Mouse (Mus musculus) kidney, embryonic 15.5 days (tissue): Measurements from ENCODE around the gene Ephb6. TPM values are rescaled to one million over a fixed set of nuclear protein-coding genes. Genes with fewer than 3 reads are reported as not detected.
A peak's percentile ranks its signal among the peaks of the same experiment; 100 is the strongest.

Source experiments
- ATAC-seq: fragments of 200-750 bp; cut with Nextera tagmentation; replicated peaks from 2 replicates; pipeline ENCODE4 v1.8.0; 2017; ENCODE audit warnings: moderate TSS enrichment; ENCODE audit not compliant: low FRiP score
- H3K27ac ChIP-seq: fragments of 300-500 bp; sonication (generic); 2 replicates; pipeline ENCODE4 v1.5.1; 2015; ENCODE audit warnings: mild to moderate bottlenecking, inconsistent platforms
- H3K27me3 ChIP-seq: fragments of 300-500 bp; sonication (generic); 2 replicates; pipeline ENCODE4 v1.6.1; 2015; ENCODE audit warnings: inconsistent platforms
- H3K36me3 ChIP-seq: fragments of 300-500 bp; sonication (generic); 2 replicates; pipeline ENCODE4 v1.6.1; 2015; ENCODE audit warnings: inconsistent platforms
- H3K4me1 ChIP-seq: fragments of 300-500 bp; sonication (generic); 2 replicates; pipeline ENCODE4 v1.6.1; 2015; ENCODE audit warnings: inconsistent platforms
- H3K4me2 ChIP-seq: fragments of 300-500 bp; sonication (generic); 2 replicates; pipeline ENCODE4 v1.6.1; 2015; ENCODE audit warnings: moderate library complexity, mild to moderate bottlenecking, inconsistent platforms
- H3K4me3 ChIP-seq: fragments of 300-500 bp; sonication (generic); replicated peaks from 2 replicates; pipeline ENCODE4 v1.5.1; 2015; ENCODE audit warnings: mild to moderate bottlenecking, inconsistent platforms
- H3K9ac ChIP-seq: fragments of 300-500 bp; sonication (generic); 2 replicates; pipeline ENCODE4 v1.6.1; 2015; ENCODE audit warnings: mild to moderate bottlenecking, inconsistent platforms
- H3K9me3 ChIP-seq: fragments of 300-500 bp; sonication (generic); replicated peaks from 2 replicates; pipeline ENCODE4 v1.6.1; 2016; ENCODE audit warnings: inconsistent platforms
- WGBS: fragments of 180-500 bp; shearing (Covaris S2); methylation state at CpG from one replicate; pipeline ENCODE4 v1.1.7; 2015; ENCODE audit warnings: mixed read lengths; 5-methylcytosine and 5-hydroxymethylcytosine counted together
- polyA plus RNA-seq: library from polyadenylated mRNA; unstranded; fragments of >200 nt; fragmentation: Nextera tagmentation; extraction: Ambion mirVana; gene quantifications from 2 replicates; pipeline ENCODE4 v1.2.1, GENCODE M21; 2015

Ephb6 gene
- polyA plus RNA-seq, 1 experiment from 2014 or later, result 15.0 TPM

- Histone ChIP-seq H3K36me3 (no peaks in the 10 kb centered on the region), H3K9ac (no peak overlapping the region), H3K9me3 (no peaks in the 10 kb centered on the region), H3K4me1 (no peaks in the 10 kb centered on the region), H3K4me2 (no peak overlapping the region), H3K27ac (no peak overlapping the region), H3K27me3 (no peaks in the 10 kb centered on the region), H3K4me3 (no peak overlapping the region)
- no peak for ATAC-seq
- WGBS, result 53% methylated on average over 5 of the region's 5 CpGs
Observed at GRCm38 (mm10) chr6:41577297-41577696, 28.0 kb upstream of the Ephb6 start.

DNA sequence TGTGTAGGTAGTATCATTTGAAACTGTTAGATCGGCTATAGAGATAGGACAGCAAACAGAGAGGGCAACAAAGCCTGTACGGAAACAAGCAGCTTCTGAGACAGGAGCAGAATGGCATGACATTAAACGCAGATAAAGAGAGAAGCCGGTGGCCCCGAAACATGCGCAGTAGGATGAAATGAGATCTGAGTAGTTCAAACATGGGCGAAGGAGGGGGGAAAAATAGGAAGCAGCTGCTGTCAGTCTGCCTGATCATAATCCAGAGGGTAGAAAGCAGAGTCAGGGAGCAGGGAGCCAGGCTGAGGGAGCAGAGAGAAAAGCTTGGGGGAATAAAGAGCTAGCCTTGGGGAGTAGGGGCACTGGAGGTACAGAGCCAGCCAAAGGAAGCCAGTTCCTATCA is 24.0 kb upstream of the Ephb6 start:
- WGBS, result 65% methylated on average over 7 of the region's 7 CpGs
- ATAC-seq, result no peak
- Histone ChIP-seq H3K27me3 (no peaks in the 10 kb centered on the region), H3K27ac (no peak overlapping the region), H3K4me3 (no peak overlapping the region), H3K4me2 (no peak overlapping the region), H3K9ac (no peak overlapping the region), H3K36me3 (no peaks in the 10 kb centered on the region), H3K9me3 (no peaks in the 10 kb centered on the region), H3K4me1 (no peaks in the 10 kb centered on the region)

DNA sequence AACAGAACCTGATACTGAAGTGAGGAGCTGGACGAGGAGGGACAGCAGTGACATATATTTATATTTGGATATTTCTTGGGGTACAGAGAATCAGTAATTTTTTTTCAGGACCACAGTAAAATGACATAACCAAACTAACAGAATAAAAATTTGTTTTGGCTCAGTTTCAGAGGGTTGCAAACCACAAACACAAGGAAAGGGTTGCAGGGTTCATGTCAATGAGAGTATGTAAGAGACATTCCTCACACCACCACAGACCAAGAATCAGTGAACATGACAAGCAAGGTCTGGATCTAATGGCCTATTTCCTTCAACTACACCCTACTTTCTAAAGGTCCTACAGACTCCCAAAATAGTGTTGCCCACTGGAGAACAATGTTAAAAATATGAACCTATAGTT is 23.1 kb upstream of the Ephb6 start:
- 58% methylated on average over 1 of the region's 1 CpGs for WGBS
- no peak overlapping the region for H3K4me2 ChIP-seq
- no peaks in the 10 kb centered on the region for H3K27me3 ChIP-seq
- ATAC-seq, result no peak
- no peaks in the 10 kb centered on the region for H3K36me3 ChIP-seq
- H3K9ac ChIP-seq, result no peak overlapping the region
- H3K4me1 ChIP-seq, result no peaks in the 10 kb centered on the region
- no peaks in the 10 kb centered on the region for H3K9me3 ChIP-seq
- no peak overlapping the region for H3K4me3 ChIP-seq
- no peak overlapping the region for H3K27ac ChIP-seq

GRCm38 (mm10) chr6:41604401-41605050 is 756 bp upstream of the Ephb6 start:
- Histone ChIP-seq H3K27ac (peak overlapping the region; percentile 88), H3K27me3 (peaks cover 5% of the 10 kb centered on the region; the same call in 1 of the 2 replicates), H3K9ac (peak overlapping the region; percentile 66), H3K9me3 (no peaks in the 10 kb centered on the region), H3K4me3 (peak overlapping the region; percentile 59), H3K4me1 (peaks cover 9% of the 10 kb centered on the region), H3K4me2 (peak overlapping the region; percentile 96), H3K36me3 (no peaks in the 10 kb centered on the region)
- under 1% methylated on average over 23 of the region's 23 CpGs for WGBS
- peak; percentile 69 for ATAC-seq

DNA sequence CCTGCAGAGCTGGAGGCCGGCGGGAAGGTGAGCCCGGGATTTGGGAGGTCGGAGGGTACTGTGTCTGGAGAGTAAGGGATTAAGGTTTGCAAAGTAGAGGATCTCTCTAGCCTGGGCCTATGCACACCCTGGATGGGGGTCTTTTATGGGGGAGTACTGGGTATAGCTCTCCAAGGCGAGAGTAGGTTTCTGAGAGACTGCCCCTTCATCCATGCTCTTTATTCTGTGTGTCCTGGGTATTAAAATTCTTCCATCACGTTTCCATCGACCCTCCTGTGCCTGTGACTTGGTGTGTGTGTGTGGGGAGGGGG is 467 bp downstream of the Ephb6 start:
- Histone ChIP-seq H3K27ac (peak overlapping the region; percentile 88), H3K9ac (peak overlapping the region; percentile 66), H3K9me3 (no peaks in the 10 kb centered on the region), H3K4me2 (peak overlapping the region; percentile 96), H3K27me3 (peaks cover 5% of the 10 kb centered on the region; the same call in 1 of the 2 replicates), H3K36me3 (no peaks in the 10 kb centered on the region), H3K4me1 (peaks cover 9% of the 10 kb centered on the region), H3K4me3 (peak overlapping the region; percentile 59)
- WGBS, result under 1% methylated on average over 7 of the region's 7 CpGs
- peak; percentile 57 for ATAC-seq

- Histone ChIP-seq H3K4me3 (peak overlapping the region; percentile 59), H3K4me2 (peak overlapping the region; percentile 96), H3K4me1 (peaks cover 9% of the 10 kb centered on the region), H3K9me3 (no peaks in the 10 kb centered on the region), H3K36me3 (no peaks in the 10 kb centered on the region), H3K27ac (no peak overlapping the region), H3K27me3 (peaks cover 5% of the 10 kb centered on the region; the same call in 1 of the 2 replicates), H3K9ac (peak overlapping the region; percentile 66; the same call in 1 of the 2 replicates)
- peak; percentile 2; the same call in 1 of the 2 replicates for ATAC-seq
- WGBS, result 9% methylated on average over 4 of the region's 4 CpGs
Observed at GRCm38 (mm10) chr6:41606214-41606613, 932 bp downstream of the Ephb6 start.

DNA sequence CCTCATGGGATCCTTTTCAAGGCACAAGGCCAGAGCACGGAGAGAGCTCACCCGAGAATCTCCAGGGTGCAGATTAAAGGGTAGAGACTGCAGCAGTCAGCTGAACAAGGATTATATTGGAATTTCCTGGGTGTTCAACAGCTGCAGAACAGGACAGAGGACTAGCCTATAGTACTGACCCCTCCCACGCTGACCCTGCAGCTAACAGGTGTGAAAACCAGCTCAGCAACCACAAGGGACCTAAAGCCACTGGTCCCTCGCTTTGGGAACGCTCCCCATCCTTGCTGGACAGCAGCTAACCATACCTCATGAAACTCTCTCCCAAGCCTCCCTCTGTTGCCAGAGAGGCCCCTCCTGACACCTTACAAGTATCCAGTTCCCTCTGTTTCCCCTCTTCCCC is 2.4 kb downstream of the Ephb6 start:
- Histone ChIP-seq H3K9me3 (no peaks in the 10 kb centered on the region), H3K4me1 (peaks cover 9% of the 10 kb centered on the region), H3K4me3 (no peak overlapping the region), H3K4me2 (no peak overlapping the region), H3K27ac (no peak overlapping the region), H3K27me3 (peaks cover 5% of the 10 kb centered on the region; the same call in 1 of the 2 replicates), H3K36me3 (no peaks in the 10 kb centered on the region), H3K9ac (no peak overlapping the region)
- no peak for ATAC-seq
- 60% methylated on average over 5 of the region's 5 CpGs for WGBS

- 81% methylated on average over 9 of the region's 9 CpGs for WGBS
Observed at GRCm38 (mm10) chr6:41620173-41620798, 15.0 kb downstream of the Ephb6 start.

GRCm38 (mm10) chr6:41621241-41621990 is 16.1 kb downstream of the Ephb6 start:
- WGBS, result 92% methylated on average over 12 of the region's 12 CpGs
- H3K36me3 ChIP-seq, result no peaks in the 10 kb centered on the region
- no peaks in the 10 kb centered on the region for H3K9me3 ChIP-seq
- H3K4me1 ChIP-seq, result no peaks in the 10 kb centered on the region
- no peak for ATAC-seq
- H3K4me3 ChIP-seq, result no peak overlapping the region
- no peak overlapping the region for H3K4me2 ChIP-seq
- no peak overlapping the region for H3K9ac ChIP-seq
- no peak overlapping the region for H3K27ac ChIP-seq
- H3K27me3 ChIP-seq, result no peaks in the 10 kb centered on the region

More at GRCm38 (mm10) chr6:41620173-41620798, 15.0 kb downstream of the Ephb6 start:
- no peak overlapping the region for H3K27ac ChIP-seq
- no peaks in the 10 kb centered on the region for H3K36me3 ChIP-seq
- H3K4me1 ChIP-seq, result no peaks in the 10 kb centered on the region
- no peak overlapping the region for H3K4me2 ChIP-seq
- no peaks in the 10 kb centered on the region for H3K27me3 ChIP-seq
- no peak overlapping the region for H3K9ac ChIP-seq
- no peak overlapping the region for H3K4me3 ChIP-seq
- no peaks in the 10 kb centered on the region for H3K9me3 ChIP-seq
- ATAC-seq, result no peak

- Histone ChIP-seq H3K27ac (no peak overlapping the region), H3K9me3 (no peaks in the 10 kb centered on the region), H3K4me2 (no peak overlapping the region), H3K27me3 (no peaks in the 10 kb centered on the region), H3K36me3 (no peaks in the 10 kb centered on the region), H3K9ac (no peak overlapping the region), H3K4me1 (no peaks in the 10 kb centered on the region), H3K4me3 (no peak overlapping the region)
- ATAC-seq, result no peak
- WGBS, result 68% methylated on average over 9 of the region's 9 CpGs
Observed at GRCm38 (mm10) chr6:41622661-41623060, 17.4 kb downstream of the Ephb6 start.

- Histone ChIP-seq H3K9ac (no peak overlapping the region), H3K27me3 (no peaks in the 10 kb centered on the region), H3K4me3 (no peak overlapping the region), H3K9me3 (no peaks in the 10 kb centered on the region), H3K27ac (no peak overlapping the region), H3K4me2 (no peak overlapping the region), H3K36me3 (no peaks in the 10 kb centered on the region), H3K4me1 (no peaks in the 10 kb centered on the region)
- 65% methylated on average over 1 of the region's 1 CpGs for WGBS
- ATAC-seq, result no peak
Observed at GRCm38 (mm10) chr6:41628180-41628579, 22.9 kb downstream of the Ephb6 start.

- no peaks in the 10 kb centered on the region for H3K27me3 ChIP-seq
- no peaks in the 10 kb centered on the region for H3K4me1 ChIP-seq
- H3K9me3 ChIP-seq, result no peaks in the 10 kb centered on the region
- no peak overlapping the region for H3K4me2 ChIP-seq
- no peaks in the 10 kb centered on the region for H3K36me3 ChIP-seq
- no peak overlapping the region for H3K27ac ChIP-seq
- ATAC-seq, result no peak
- H3K9ac ChIP-seq, result no peak overlapping the region
- no peak overlapping the region for H3K4me3 ChIP-seq
- WGBS, result 69% methylated on average over 2 of the region's 2 CpGs
Observed at GRCm38 (mm10) chr6:41630791-41631190, 25.5 kb downstream of the Ephb6 start.
